Mouse (Mus musculus) frontal cortex, postnatal 10 days (tissue): ENCODE data around the gene Kif1bp.
"Not testable (repeated sequence)": the region's sequence is repeated elsewhere in the genome, so short reads cannot be mapped to it uniquely, and the experiment has no call there.

Experiments
- DNase-seq, 2 experiments: peaks; one replicate each; pipeline ENCODE4 v3.0.0; 2022; ENCODE audit warnings: low spot score in 2 of 2, mixed read lengths in 1 of 2

Gene Kif1bp

DNA sequence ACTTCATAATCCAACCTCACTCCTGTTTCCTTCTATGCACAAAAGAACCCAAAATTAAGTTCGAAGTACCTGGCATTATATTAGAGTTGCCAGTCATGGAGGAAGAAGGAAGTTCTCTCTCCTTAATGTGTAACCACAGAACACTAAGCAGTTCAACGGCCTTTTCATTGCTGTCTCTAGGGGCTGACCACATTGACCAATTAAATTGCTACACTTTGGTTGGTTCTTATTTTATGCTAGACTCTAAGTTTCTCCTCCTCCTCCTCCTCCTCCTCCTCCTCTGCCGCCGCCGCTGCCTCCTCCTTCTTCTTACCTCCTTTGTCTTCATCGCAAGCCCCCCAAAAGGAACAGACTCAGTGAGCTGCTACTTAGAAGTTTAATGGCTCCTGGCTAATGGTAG lies 66.7 kb downstream of the Kif1bp start:
- no peak for DNase-seq

DNA sequence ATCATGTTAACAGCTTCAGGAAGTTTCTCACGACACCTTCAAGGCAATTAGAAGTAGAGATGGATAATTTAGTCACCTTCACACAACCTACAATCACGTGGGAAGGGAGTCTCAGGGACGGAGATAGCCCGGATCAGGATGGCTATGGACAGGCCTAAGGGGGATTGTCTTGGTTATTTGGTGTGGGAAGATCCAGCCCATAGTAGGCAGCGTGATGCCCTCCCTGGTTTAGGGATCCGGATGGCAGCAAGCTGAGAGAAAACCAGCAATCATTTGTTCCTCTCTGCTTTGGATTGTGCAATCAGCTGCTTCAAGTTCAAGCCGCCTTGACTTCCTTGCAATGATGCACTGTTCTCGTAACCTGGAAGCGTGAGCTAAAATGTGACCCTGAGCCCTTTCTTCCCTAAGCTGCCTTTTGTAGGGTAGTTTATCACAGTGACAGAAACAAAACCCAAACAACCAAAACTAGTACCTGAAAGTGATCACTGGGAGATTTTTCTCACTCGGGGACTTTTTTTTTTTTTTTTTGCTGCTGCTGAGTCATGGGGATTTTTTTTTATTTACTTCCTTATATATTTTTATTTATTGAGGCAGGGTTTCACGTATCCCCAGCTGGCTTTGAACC lies 69.1 kb downstream of the Kif1bp start:
- no peak for DNase-seq

DNA sequence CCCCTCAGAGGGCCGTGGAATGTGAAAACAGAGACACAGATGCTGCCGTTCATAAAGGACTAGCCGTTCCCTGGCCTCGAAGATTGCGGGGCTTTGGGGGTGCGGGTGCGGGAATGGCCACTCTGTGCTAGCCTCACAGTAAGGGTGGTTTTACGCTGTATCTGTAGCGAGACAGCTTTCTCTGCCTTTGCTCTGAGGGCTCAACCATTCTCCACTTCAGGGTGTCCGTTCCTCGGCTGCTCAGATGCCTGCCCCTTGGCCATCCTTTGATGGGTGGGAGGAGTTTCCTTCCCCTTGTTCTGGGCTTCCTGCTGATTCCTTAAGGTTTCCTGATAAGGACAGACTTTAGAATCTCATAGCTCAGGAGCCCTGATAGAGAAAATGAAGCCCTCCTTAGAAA lies 69.8 kb downstream of the Kif1bp start:
- no peak for DNase-seq

DNA sequence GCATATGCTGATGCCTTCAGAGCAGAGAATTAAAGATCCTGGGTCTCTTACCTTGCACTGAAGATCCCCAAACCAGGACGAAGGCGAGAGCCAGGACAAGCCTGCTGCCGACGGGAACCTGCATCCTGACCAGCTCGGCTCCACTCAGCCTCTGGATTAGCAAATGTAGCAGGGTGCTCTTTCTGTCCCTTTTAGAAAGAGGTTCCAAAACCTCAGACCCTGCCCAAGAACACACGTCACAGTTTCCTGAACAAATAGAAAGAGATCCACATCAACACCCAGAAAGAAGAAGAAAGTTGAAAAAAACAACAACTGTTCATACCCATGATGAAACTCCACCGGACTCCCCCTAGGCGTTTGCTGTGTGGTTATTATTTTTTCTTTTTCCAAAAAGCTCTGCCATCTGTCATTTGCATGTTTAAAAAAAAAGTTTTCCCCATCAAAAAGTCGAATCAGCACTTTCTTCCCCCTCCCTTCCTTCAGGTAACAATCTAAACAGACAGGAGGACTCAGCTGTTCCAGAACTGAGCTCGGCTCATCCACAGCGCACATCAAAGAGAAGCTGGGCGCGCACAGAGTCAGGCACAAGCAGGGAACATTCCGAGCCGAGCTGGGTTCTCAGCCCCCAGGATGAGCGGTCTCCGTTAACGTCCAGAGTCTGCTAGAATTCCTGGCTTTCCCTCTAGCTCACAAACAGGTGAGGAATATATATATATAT lies 70.5 kb downstream of the Kif1bp start:
- peak in 1 of 2 experiments; percentile 13 for DNase-seq

DNA sequence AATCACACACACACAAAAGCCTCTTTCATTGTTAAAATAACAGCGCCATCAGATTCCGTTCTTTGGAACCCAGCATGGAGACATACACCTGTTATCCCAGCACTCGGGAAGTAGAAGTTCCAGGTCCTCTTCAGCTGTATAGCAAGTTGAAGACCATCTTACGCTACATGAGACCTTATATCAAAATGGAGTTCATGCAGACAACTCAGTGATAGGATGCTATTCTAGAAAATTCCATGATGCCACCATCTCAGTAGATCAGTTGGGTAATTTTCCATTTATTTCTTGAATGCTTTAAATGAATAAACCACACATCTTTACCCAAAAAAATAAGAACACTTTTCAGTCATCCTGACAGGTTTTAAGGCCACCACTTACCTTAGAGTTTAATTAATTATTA lies 71.2 kb downstream of the Kif1bp start:
- DNase-seq, result no peak

DNA sequence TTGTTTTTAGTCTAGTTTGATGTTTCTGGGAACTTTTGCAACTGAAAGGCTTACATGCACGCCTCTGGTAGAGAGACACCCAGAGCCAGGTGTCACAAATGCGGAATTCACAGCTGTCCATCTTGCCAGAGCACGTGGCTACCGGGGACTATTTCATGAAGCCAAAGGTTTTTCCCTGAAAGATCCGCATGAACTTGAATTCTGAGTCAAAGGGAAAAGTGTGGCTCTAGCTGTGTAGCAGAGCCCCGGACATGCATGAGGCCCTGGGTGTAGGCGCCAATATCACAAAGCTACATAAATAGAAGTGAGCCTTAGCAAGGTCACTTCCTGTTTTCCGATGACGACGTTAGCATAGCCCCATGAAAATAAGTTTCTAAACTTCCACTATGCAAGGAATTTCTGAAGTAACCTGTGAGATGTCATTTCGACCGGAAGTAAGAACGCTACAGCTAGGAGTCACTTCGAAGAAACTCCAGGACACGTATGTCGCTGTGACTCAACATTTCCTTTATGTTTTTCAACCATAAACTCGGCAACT lies 72.2 kb downstream of the Kif1bp start:
- DNase-seq, result no peak

DNA sequence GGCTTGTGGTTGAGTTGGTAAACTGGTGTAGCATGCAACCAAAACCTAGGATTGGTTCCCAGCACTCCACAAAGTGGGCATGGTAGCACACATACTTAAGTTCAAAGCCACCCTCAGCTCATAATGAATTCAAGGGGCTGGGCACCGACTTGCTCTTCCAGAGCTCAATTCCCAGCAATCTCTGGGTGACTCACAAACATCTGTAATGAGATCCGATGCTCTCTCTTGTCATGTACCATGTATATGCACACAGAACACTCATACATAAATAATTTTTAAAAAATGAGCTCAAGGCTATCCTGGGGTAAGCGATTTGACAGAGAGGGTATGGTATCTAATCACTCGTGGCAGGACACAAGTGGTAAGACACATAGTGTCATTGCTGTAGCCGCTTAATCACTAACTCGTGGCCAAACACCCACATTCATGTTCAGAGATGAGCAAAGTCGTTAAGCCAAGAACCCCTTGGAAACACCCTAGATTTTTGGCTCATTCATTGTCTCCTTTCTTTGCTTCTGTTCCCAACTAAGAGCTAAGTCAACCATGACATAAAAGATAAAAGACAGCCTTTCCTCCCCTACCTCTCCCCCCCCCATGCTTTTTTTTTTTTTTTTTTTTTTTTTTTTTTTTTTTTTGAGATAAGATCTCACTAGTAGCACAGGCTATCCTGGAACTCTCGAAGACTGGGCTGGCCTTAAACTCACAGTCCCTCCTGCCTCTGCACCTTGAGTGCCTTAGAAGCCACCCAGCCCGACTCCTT lies 72.9 kb downstream of the Kif1bp start:
- no peak for DNase-seq

DNA sequence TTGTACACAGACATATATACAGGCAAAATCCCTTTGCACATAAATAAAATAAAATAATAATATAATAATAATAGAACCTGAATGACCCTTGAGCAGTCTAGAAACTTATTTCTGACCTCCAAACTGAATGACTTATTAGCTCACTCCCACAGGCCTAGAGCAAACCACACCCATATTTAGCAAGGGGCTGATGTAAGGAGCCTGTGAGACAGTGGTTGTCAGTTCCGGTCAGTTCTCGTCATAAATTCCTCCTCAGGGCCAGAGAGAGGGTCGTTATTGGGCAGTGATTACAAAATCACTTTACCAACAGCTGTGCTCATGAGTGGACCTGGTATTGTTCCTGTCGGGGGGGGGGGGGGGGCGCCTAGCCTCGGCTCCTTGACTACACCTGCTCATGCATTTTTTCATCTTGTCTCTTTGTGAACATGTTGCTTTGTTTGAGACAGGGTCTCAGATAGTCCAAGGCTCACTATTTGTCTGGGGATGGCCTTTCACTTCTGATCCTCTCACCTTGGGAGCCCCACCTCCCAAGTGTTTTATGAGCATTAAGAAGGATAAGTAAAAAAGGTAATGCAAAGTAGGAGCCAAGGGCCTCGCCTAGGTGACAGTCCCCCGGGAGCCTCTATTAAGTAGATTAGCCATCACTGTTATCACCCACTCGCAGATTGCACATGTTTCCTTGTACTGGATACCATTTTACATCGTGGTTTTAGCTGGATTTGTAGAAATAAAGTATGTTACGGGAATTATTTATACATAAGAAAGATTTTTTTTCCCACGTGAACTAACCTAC lies 74.2 kb downstream of the Kif1bp start:
- no peak for DNase-seq

DNA sequence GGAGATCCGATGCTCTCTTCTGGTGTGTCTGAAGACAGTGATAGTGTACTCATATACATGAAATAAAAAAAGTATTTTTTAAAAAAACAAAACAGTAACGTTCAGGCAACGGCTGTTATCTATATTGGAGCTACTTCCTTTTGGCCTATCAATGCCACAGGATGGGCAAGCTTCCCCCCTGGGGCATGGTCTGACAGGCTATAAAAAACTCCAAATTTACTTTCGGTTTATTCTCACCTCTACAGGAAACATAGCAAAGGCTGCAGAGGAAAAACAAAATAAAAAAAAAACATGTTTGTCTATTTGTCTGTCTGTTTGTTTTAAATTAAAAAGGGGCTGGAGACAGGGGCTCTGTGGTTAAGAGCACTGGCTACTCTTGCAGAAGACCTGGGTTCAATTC lies 74.9 kb downstream of the Kif1bp start:
- DNase-seq, result no peak

DNA sequence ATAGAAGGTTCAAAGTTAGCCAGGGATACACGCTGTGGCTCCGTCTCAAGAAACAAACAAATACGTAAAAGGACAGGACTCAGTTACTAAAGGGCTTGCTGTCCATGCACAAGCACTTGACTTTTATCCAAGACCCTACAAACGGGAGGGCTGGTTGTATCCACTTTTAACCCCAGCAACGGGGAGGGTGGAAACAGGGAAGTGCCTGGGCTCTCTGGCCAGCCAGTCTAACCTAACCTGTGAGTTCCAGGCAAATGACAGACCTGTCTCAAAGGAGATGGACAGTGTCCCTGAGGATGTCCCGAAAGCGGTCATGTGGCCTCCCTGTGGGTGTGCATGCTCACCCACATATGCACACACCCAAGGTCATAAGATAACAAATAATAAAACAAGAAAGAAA lies 76.3 kb downstream of the Kif1bp start:
- DNase-seq, result no peak

DNA sequence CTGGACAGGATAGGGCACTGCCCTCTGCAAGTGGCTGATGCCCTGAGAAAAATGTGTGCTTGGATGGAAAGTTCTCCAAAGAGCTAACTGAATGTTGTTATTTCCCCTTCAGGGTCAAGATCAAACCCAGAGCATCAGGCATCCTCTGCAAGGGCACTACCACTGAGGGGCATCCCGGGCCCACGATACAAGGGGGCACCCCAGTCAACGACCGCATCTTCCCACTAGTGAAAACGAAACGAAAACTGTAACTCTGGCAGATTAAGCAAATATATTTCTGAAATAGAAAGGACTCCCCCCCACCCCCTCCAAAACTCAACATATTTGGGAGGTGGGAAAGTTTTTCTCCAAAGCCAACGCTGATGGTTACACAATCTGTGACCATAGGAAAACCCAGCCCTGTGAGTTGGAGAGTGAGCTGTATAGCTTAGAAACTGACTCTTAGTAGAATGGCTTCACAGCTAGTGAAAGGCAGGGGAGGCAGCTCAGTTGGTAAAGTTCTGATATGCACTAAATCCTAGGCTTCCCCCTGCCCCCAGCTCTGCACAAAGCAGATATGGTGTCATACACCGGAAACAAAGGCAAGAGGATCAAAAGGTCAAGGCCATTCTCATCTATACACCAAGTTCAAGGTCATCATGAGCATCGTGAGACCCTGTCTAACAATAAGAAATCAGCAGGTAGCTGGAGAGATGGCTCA lies 77.2 kb downstream of the Kif1bp start:
- DNase-seq, result no peak

DNA sequence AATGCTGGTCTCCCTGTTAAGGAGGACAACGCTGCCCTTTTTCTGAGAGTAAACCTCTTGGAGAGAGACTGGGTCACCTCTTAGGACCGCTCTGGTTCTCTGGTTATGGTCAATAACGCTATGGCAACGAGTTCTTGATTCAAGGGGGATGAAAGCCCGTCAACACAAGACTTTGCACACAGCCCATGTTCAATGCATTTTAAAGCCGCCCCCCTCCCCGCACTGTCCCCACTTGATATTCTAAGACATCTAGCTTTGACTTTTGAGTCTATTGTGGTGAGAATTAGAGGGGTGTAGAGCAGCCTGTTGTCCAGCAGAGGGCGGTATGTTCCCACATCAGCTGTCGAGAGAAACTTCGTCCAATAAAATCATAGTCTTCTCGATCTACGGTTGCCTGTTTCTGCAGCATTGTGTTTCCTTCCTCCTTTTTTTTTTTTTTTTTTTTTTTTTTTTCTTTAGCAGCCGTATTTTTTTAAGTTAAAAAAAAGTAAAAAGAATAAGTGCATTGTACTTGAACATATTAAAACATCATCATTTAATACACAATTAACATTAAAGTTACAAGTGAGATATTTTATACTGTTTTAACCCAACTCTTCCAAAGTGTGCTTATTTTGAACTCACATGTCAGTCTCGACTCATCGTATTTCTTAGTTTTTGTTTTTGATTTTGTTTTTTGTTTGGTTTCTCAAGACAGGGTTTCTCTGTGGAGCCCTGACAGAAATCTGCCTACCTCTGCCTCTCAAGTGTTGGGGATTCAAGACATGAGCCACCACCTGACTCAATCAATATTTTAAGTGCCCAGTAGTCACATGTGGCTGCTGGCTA lies 78.0 kb downstream of the Kif1bp start:
- DNase-seq, result peak; percentile 33 to 43

DNA sequence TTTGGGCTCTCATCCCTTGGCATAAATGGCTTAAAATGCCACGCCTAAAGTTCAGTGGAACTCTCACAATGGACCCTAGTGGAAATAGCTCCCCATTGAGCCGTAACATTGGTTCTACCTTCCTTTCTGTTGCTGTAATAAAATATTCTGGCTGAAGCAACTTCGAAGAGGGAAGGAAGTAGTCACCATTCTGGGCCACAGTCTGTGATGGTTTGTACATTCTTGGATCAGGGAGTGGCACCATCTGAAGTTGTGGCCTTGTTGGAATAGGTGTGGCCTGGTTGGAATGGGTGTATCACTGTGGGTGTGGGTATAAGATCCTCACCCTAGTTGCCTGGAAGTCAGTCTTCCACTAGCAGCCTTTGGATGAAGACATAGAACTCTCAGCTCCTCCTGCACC lies 86.6 kb downstream of the Kif1bp start:
- DNase-seq, result not testable (repeated sequence)
